Mouse (Mus musculus) kidney, adult 18-20 months (tissue): Measurements from ENCODE around the gene Pex7.
A peak's percentile ranks its signal among the peaks of the same experiment; 100 is the strongest.

Source experiments
- DNase-seq: peaks from one replicate; pipeline ENCODE4 v3.0.0; 2021

Gene Pex7

DNA sequence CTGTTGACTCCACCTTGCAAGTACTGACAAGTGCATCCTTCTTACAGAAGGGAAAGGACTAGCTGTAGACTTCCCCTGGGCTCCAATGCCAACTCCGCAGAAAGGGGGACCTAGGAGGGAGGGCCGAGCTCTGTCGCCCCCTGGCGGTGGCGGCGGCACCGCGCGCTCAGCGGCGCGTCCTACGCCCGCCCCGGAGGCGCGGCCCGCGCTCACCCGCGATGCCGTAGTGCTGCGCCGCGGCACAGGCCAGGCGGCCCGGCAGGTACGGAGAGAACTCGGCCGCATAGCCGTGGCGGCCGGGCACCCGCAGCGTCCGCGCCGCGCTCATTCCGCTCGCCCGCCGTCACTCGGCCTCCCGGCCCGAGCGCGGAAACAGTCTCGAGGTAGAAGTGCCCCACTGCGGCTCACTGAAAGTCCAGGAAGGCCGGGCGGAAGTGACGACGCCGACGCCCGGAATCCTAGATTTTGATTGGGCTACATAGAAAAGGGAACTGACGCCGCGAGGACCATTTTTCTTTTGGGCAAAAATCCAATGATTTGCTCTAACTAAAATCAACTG is at the start of gene Pex7:
TSS of gene Pex7 (minus strand) at position 444 of the 559 bp plus-strand sequence.
- peak; percentile 97 for DNase-seq

- no peak for DNase-seq
Measured at GRCm38 (mm10) chr10:19956745-19957144, 49.3 kb upstream of the Pex7 start.

- no peak for DNase-seq
Measured at GRCm38 (mm10) chr10:19955817-19956216, 48.3 kb upstream of the Pex7 start.

GRCm38 (mm10) chr10:19954572-19954971 is 47.1 kb upstream of the Pex7 start:
- DNase-seq: no peak

DNA sequence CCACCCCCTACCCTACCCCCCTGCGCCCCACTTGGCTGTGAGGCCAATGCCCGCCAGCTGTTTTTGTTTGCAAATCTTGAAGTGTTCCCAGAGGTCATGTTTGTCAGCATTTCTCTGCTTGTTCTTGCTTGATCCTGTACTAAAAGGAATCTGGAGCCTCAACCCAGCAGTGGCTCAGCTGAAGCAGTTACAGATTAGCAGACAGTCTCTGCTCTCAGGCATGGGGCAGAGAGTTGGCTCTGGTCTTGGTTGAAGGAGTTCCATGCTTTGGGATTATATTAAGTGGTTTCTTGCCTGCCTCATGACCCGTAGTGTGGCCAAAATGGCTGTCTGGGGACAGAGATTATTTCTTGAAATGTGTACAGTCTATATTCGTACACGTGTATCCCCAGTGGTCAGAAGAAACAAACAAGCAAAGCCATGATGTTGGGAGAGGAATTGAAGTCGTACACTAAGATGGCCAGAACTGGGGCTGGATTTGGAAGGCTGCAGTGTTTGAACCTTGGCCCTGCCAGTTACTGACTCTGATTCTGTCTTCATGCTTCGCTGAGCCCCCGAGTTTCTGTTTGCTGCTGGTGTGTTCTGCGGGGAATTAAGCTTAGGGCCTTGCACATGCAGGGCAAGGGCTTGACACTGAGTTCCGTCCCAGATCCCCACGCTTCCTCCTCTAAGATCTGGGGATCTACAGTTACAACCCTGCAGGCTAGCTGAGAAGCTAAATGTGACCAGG is 45.7 kb upstream of the Pex7 start:
- DNase-seq: peak; percentile 60

DNA sequence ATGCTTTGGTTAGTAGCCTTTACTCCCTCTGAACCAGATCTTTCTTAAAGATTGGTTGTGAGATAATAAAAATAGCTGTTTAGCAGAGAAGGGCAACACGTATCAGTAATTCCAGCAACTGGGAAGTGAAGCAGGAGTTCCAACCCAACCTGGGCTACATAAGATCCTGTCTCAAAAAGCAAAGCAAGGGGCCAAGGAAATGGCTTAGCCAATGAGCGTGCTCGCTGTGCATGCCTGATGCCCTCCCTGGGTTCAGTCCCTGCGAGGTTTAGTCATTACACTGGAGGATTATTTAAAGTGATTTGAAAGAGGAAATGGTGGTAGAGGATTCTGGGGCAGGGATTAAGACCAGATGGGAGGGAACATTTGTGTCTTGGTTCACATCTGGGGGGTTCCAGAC is 41.6 kb upstream of the Pex7 start:
- no peak for DNase-seq

DNA sequence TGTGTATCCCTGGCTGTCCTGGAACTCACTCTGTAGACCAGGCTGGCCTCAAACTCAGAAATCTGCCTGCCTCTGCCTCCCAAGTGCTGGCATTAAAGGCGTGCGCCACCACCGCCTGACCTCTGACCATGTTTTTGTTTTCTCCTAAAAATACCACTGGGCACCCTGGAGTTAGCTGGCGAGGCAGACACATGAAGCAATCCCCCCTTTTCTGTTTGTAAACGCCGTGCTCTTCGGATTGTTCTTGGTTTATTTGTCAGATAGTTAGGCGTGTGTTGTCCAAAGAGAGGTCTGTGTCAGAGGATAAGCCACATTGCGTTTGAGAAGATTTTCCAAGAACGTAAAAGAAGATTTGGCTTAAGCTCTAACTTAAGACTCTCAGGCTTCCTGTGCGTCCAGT is 40.9 kb upstream of the Pex7 start:
- DNase-seq: no peak

GRCm38 (mm10) chr10:19947901-19948300 is 40.4 kb upstream of the Pex7 start:
- no peak for DNase-seq

GRCm38 (mm10) chr10:19947441-19947840 is 40.0 kb upstream of the Pex7 start:
- no peak for DNase-seq

DNA sequence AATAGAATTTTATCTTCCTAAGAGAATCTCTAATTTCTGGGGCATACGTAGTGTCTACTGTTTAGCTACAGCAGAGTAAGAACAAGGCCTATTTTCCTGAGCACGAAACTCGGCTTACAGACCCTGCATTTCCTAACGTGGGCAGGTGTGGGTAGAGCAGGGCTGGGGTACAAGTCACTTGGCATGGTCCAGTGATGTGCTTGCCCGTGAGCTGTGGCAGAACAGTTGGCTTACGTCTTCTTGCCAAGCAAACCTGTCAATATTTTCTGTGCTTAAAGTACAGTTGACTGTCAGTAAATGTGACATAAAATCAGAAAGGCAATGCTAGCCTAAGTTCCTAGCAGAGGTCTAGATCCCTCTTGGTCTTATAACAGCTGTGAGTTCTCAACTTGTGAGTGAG is 39.2 kb upstream of the Pex7 start:
- no peak for DNase-seq

DNA sequence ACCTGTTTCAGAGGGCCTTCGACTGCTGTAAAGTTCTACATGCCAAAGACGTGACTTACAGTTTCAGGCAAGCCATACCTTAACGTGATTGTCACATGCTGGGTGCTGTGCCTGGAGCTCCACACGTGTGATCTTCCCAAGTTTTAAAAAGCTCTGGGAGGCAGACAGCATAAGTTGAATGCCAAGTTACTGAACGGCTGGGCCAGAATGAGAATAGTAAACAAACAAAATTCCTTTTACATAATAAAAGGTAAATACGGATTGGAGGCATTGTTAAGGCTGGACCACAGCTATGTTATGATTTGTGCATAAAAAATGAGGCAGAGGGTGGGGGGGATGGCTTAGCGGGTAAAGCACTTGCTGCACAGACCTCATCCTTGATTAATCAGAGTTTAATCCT is 38.2 kb upstream of the Pex7 start:
- DNase-seq: no peak

DNA sequence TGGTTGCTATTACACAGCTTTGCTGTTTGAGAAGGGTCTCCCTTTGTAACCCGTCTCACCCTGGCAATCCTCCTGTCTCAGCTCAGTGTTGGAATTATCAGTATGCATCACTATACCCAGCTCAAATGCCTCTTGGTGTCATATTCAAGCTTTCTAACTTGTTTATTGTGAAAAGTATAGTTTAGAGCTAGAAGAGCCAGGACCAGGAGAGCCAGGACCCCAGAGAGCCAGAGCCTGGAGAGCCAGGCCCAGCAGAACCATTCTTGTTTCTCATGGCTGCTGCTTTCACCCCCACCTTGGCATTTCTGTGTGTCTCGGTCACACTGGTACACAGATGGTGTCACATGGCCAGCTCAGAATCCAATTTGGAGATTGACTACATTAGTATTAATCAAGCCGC is 35.1 kb upstream of the Pex7 start:
- no peak for DNase-seq

GRCm38 (mm10) chr10:19941914-19942313 is 34.4 kb upstream of the Pex7 start:
- no peak for DNase-seq

GRCm38 (mm10) chr10:19941063-19941462 is 33.6 kb upstream of the Pex7 start:
- peak; percentile 59 for DNase-seq

GRCm38 (mm10) chr10:19940626-19941025 is 33.1 kb upstream of the Pex7 start:
- no peak for DNase-seq

DNA sequence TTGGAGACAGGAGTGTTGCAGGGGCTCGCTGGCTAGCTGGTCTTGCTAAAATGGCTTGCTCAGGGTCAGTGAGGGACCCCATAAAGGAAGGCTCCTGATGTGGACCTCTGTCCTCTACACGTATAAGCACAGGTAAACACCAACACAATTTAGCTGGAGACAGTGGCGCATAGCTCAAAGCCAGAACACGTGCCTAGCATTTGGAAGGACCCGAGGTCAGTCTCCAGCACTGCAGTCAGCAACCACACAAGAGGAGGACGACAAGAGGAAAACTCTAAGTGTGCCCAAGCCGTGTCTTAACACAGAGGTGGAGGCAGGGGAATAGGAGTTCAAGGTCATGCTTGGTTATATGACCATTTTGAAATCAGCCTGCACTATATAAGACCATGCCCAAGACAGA is 32.6 kb upstream of the Pex7 start:
- DNase-seq: no peak

DNA sequence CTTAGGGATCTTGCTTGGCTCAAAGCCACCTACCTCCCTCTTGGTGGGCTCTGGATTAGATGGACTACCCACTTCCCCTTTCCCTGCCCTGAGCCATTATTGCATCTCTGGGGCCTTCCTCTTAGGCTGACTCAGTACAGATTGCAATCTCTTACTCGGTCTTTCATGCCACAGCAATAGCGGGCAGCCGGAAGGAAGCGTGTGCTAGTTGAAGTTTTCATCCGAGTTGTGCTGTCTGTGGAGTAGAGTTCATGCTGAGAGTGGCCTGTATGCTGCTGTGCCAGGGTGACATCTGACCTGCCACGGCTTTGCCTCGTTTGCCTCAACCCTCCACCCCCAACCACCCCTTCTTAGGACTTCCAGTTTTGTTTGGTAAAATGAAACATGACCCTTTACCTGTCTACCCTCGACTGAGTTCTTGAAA is 31.8 kb upstream of the Pex7 start:
- peak; percentile 62 for DNase-seq

DNA sequence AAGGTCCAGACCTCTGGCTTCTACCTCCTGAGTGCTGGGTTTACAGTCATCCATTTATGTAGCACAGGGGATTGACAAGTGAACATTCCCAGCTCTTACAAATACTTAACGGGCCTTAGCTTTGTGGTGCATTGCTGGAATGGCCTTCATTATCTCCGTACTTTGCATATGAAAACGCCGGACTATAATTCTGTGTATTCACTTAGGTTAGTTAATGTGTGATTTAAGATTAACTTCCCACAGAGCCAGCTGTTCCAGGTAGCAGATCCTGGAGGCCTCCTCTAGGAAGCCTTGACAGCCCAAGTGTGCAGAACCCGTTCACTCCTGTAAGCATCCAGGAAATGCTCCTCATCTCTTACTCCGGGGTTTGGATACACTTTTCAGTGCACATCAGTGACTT is 31.2 kb upstream of the Pex7 start:
- DNase-seq: peak; percentile 51

DNA sequence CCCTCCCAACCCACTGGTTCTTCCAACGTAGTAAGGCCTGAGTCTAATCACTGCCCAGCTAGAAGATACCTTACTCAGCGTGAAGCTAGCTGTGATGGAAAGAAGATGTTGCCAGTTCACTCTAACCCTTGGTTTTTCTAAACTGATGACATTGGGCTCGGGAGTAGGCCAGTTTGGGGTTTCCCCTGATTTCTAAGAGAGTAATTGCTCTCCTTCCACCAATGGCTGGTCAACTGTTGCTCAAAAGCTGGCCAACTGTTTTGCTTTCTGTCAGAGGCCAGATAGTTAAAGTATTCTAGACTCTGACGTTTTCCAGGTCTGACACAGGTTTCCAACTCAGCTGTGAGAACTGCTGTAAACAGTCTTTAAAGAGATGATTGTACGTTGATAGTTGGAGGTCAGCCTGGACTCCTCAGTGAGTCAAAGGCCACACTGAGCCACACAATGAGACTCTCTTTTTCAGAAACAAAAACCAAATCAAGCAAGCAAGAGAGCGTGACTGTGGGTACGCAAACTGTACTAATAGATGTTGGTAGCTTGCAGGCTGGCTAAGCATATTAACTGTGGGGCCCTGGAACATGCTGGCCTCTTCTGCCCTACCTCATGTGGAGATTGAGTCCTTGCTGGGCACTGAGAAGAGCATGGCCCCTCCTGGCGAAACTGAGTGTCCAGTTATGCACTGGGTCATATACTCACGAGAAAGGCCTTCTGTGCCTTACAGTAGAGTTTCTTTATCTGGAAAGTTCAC is 29.6 kb upstream of the Pex7 start:
- DNase-seq: peak; percentile 53

DNA sequence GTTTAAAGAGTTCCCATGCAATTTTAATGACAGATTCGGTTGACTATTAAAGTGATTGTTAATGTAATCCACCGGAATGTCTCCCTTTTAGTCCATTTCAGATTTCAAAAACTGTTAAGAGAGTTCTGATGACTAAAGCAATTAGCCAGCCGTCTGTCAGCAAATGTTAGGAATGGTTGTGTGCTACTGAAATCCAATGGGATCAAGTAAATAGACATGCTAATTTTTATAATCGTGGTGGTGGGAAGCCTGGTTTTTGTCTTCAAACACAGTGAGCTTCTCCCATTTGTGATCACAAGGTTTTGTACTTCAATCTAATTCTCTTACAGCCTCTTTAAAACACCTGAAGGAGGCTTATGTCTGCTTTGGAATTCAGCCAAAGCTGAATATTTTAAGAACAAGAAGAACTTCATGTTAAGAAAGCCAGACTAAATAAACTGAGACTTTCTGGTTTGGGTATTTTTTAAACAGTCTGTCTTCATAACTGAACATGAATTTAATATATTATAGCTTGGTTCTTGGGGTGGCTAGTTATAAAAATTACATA is 28.4 kb upstream of the Pex7 start:
- DNase-seq: no peak

GRCm38 (mm10) chr10:19935295-19935623 is 27.8 kb upstream of the Pex7 start:
- peak; percentile 58 for DNase-seq

- peak; percentile 73 for DNase-seq
Measured at GRCm38 (mm10) chr10:19934384-19935294, 27.1 kb upstream of the Pex7 start, which contains the start of gene Map3k5. Map3k5 (plus strand) TSS chr10:19934472.
